Mouse (Mus musculus) T-cell, adult 2 months (primary cell): ENCODE measurements around the gene Sox6.

Experiments
- DNase-seq: peaks from one replicate; pipeline ENCODE4 v3.0.0; 2022; ENCODE audit warnings: low spot score

The Sox6 gene

DNA sequence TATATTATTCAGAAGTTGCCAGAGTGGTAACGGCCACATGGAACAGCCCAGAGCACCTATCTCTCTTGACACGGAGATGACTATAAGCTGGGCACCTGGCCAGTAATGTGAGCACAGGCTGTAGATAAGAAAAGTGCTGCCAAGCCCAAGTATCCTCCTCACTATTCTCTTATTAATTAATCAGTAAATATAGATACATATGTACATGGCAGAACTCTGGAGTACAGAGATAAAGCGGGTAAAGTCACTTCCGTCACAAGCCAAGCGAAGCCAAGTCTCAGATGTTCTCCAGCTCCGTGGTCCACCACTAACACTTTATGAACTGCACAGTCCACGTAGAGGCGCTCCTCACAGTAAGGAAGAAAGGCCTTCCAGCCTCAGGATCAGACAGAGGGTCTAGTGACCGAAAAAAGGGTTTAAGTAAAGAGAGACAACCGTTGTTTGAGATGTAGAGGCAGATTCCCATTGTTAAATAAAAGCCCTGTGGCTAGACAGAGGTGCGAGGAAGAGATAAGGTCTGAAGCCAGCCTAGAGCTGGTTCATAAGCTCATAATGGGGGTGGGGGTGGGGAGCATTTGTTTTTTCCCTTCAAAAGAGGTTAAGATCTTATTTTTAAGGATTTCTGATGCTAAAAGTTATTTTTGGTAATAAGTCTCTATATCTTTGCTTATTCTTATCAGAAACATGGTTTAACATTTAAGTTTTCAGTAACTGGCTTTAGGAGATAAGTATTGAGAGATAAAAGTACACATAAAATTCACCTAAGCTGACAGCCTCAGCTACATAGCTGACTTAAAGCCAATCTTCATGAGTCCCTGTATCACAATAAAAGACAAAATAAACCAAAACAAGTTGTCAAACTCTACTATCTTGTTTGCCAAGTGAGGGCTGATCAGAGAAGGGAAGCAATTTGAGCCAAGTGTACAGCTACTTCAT is 207.4 kb downstream of the Sox6 start:
- DNase-seq = no peak

DNA sequence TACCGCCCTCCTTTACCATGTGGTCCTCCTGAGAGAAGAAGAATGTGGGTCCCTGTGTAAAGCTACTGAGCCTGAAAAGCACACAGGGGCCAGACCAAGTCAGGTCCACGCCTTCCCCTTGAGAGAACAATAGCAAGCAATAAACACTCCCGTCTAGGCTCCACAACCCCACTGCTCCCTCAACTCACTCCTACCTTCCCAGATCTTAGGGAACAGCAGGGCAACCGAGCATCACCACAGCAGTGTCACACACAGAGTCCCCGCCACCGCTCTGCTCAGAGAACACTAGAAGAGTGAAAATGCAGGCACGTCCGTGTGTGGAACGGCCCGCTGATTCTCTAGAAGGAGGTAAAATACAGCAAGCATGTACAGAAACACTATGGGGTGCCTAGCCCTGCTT is 208.2 kb downstream of the Sox6 start:
- no peak for DNase-seq

DNA sequence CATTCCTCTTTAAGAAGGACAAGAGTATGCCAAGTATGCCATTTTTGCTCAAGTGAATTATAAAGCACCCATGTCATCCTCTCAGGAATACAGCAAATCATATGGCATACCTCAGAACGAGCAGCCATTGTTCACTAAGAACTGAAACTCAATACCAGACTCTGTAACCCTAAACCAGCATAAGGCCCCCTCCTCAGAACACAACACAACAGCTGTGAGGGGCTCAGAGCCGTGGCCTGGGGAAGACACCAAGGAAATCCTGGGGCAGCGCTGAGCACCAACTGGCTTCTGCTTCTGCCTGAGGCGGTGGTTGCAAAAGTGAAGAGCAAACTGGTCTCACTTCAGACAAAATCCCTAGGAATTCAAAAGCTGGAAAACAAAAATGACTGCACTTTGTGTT is 208.8 kb downstream of the Sox6 start:
- DNase-seq = no peak

DNA sequence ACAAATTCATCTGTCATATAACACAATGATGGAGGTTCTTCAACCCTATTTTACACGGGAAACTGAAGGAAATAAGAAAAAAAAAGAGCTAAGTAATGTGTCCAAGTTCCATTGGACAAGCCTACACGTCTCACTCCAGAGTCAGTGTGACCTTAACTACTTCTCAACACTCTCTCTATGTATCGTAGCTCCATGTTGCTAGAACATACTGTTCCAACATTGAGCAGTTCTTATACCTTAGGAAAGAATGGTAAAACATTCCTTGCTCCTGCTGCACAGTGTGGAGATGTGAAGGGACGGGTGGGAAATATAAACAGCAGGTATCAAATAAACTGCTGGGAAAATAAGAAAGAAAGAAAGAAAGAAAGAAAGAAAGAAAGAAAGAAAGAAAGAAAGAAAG is 209.3 kb downstream of the Sox6 start:
- no peak for DNase-seq

DNA sequence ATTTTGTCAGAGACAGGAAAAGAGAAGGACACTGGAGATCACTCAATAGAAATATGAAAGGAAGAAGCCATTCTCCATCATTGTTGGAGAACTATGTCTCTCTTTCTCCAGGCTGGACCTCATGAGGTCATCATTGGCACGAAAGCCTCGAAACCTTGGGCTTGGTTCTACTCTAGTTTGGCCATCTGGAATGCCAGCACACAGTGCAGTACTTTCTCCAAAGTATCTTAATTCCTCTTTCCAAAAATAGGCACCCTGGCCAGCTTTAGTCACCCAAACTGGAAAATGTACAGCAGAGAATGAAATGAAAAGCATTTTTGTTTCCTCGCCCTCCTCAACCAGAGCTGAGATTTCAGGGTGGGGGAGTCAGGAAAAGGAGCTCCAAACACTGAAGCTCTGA is 213.3 kb downstream of the Sox6 start:
- DNase-seq = no peak

DNA sequence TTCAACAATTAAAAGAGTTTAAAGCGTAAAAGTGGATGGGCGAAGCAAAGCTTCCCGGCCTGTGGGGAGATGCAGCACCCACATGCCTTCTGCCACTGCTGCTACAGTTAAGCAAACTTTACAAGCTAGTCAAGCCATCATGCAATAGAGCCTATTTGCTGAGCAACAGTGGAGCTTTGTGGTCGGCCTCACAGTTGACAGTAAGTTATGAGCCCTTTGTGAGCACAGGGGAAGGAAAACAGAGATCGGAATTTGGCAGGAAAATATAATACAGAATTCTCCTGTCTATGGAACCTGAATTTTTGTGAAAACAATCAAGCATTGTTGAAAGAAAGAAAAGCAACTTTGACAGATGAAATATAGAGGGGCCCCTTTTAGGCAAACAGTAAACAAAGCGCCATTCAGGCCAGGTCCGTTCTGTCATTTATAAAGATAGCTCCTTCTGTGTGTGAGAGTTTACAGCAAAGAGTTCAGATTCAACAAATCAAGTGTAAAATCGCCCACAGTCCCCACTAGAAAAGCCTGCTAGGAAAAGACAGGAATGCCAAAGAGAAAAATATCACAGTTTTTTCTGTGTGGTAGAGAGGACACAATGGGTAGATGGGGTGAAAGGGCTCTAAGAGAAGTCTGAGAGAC is 213.9 kb downstream of the Sox6 start:
- DNase-seq = no peak

DNA sequence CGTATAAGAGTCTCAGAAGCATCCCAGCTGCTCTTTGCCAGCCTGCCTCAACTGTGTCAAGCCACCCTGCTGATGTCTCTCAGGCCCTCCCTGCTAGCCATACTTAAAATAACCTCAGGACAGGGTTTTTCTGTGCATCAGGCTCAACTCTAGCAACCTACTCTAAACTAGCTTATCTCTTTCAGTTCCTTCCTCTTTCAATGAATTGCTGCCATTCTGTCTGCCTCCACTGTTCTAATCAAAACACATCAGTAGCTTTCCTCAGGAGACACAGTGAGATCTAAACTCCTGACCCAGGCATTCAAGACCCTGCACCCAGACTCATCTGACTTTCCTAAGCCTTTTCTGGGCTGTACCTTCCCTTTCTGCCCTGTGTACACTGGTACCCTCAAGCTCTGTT is 219.5 kb downstream of the Sox6 start:
- no peak for DNase-seq

DNA sequence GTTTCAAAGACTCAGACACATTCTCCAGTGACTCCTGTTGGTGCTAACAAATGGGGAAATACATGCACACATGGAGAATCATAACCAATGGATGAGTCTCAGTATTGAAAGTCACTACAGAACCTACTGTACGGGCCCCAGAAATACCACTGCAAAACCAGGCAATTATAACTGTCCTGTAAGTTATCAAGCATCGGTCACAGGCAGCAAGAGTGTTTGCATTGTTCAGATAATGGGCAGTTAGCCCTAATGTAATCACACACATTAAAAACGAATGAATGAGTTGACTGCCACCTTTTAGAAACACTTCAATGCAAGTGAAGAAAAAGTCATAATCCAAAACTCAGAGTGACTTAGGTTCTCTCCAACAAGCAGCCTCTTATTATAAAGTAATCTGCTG is 235.3 kb downstream of the Sox6 start:
- no peak for DNase-seq

DNA sequence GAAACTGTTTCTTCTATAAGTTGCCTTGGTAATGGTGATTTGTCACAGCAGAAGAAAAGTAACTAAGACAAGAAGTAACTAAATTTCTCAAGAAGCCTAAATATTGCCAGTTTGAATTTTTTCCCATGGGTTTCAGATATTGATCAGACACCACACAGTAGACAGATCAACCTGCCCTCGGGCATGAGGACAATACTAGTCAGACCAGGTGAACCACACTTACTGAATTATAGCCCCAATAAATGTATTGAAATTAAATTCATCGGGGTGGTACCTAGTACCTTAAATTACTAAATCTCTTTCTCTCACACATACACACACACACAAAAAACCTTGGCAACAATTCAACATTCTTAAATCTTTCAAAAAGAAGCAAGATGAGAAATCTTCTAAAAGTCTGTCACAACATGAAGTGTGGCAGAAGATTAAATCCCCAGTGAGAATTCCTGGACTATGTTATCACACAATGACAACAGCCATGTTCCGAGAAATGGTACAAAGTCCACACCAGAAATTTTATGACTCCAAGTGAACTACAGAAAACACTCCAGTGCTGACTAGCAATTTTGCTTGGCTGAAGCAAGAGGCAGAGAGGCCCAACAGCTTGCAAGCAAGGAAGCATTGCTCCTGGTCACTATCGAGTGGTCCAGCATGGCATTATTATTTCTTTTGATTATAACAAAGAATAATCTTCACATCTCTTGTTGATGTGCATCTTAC is 244.3 kb downstream of the Sox6 start:
- DNase-seq = no peak

DNA sequence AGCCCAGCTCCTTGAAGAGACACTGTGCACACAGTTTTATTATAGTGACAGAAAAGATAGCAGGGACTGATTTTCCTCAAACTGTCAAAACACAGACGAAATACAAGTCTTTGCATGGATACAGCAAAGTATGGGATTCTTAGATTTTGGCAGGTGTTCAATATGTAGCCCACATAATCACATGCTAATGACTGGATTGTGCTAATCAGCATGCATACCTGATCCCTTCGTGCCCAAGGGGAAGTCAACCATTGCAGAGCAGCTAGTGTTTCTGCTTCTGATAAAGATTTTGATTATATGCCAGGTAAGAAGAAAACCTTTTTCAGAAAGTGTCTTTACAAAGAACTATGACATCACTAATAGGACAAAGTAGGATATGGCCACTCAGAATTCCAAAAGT is 245.8 kb downstream of the Sox6 start:
- DNase-seq = no peak

DNA sequence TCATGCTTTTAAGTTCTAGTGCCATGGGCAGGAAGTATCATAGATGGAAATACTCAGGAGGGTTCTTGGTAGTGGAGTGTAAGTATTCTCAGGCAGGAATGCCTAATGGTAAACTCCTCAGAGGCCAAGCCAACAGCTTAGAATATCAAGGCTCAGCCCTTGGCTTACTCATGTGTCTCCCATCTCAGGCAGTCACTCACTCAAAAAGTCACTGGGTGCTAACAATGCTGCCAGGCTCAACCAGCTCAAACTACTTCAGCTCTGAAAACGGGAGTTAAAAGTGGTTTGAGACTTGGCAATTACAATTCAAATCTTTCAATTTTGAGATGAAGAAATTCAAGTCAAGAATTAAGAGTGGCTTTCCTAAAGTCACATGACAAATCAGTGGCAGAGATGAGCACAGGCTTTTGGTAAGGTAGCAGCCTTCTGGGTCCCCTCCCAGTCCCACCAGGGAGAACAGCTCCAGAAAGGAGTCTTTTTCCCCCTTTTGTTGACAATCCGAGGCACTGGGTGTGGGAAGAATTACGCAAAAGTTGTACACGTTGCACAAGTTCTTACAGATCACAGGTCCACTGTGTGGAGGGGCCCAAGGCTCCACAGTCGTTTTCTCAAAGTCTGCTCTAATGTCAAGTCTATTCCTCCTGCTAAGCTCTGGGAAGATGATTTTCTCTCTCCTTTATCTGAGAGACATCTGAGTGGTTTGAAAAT is 249.3 kb downstream of the Sox6 start:
- DNase-seq = no peak

DNA sequence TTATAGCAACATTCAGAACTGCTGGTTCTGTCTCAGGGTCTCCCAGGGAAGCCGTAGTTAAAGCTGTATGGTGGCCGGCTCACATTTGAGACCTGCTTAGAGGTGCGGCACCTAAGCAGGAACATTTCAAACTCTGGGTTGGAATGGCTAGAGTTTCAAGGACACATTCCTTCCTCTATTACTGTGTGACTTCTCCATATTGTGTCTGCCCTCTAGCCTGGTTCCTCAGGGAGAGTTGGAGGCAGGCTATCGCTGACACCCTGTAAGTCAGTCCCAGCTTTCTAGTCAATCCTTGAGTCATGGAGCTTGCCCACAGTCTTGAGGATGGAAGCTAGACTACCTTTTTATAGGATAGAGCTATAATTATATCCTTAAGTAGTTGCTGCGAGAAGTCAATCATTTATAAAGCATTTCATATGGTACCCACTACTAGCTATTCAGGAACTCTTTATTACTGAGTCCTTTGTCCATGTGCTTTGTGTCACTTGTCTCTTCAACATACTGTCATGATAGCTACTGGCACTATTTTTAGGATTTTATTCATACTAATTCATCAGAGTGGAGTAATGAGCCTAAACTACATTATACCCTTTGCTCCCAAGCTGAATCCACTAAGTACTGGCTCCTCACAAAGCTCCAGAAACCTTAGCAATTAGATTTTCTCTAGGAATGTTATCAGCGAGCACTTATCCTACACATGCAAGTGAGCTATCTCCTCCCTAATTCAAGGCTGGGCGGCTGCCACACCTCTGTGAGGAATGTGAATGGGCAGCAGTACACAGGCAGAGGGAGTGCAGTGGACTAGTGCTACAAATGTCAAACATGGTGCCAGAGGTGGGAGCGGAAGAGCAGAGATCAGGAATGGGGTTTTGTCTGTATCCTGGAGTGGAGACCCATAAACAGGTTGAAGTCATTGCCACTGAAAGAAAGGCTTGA is 254.3 kb downstream of the Sox6 start:
- DNase-seq = no peak

DNA sequence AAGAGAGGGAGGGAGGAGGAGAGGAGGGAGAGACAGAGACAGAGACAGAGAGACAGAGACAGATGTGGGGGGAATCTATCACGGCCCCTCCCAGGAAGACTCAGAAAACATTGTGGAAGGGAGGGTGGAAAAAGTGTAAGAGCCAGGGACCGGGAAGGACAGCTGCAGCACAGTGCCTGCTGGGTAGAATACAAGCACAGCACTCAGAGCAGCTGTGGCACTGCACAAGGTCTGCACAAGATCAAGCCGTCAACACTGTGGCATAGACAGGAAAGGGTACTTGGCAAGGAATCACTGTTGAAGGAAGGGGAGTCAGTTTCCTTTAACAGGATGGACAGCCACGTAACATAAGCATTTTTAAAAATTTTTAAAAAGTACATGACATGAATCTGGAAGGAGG is 258.4 kb downstream of the Sox6 start:
- no peak for DNase-seq

DNA sequence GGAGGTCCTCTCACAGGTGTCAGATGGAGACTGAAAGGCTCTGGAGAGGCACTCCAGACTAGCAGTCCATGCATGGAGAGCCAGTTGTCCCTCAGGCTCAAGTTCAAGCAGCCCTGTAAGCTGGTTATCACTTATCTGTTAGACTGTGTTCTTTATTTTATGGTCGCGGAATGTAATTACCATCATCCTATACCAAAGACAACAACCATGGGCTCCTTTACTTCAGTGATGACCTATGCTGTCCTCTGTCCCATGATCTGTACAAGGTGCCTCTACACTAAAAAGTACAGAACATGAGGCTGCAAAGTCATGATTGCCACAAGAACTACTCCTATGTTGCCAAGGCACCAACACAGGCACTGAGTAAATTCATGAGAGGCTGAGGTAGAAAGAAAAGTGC is 259.1 kb downstream of the Sox6 start:
- DNase-seq = no peak

DNA sequence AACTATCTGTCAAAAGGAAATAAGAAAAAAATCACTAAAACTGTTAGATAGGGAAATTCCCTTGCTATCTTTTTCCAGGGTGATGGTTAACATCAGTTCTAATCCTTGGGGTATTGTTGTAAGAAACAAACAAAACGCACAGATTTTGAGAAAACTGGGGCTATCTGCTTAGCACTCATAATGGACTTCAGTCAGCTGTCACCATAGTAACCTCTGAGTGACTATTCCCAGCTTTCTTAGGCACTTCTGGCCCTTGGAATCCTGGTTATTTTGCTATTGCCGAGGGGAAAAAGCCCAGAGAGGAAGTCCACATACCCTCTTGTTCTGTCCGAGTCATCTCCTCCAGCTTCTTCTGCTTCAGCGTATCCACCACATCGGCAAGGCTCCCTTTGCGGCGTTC is 261.9 kb downstream of the Sox6 start:
- DNase-seq = no peak

DNA sequence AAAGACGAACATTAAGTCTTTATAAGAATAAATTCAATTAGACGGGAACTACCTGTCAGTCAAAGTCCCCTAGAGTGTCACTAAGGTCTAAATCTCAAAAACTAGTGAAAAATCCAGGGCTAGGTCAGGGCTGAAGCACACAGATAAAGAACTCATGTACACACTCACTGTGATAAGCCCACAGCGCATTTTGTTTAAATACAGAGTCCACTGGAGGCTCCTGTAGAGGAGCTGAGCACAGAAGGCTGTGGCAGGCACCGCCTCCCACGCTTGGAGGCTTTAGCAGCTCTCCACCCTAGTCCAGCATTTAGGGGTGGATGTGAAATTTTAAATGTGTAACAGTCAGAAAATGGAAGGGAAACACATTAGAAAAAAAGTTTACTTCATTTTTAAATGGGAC is 262.3 kb downstream of the Sox6 start:
- DNase-seq = no peak

DNA sequence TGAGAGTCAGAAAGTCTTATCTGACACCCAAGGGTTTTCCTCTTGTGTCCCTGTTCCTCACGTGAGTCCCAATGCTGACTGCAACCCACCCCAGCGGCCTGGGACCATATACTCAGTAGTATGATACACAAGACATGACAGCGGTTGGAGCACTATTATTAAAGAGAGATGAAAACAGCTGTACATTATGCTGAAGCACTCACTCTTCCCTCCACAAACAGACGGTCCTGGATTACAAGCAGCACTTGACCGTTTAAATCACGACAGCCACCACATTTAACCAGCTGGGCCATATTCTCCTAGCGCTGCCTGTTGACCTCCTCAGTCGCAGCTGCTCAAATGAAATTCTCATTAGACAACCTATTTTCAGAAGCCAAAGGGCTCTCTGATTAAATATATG is 272.3 kb downstream of the Sox6 start:
- DNase-seq = no peak

DNA sequence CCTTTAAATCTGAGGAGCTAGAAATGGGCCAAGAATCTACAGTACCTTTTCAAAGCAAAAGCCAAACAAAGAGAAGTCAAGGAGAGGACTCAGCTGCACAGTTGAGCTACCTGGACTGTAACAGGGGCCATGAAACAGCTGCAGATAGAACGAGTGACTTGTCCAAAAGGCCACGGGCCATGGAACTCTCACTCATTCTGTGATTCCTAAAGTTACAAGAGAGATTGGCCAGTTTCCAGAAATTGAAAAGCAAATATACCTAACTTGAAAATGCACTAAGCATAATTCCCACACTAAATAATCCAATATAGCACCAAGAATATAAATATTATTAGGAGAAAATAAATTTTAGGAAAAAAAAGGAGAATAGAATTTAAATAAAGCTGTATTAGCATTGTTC is 274.7 kb downstream of the Sox6 start:
- no peak for DNase-seq

DNA sequence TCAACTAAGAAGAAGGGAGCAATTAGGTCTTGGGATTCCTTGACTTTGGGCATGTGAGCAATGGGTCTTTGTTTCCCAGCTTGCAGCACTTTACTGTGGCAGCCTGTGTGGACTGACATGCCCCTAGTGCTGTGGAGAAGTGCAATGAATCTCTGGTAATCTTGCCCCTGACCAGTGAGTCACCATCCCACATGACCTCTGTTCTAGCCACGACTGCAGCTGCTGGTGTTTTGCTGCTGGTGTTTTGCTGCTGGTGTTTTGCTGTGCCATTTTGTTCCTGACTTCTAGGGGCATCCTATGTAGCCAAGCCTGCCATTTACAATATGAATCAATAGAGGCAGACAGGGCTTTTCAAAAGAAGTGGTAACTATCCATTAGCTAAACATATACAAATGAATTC is 280.4 kb downstream of the Sox6 start:
- no peak for DNase-seq

DNA sequence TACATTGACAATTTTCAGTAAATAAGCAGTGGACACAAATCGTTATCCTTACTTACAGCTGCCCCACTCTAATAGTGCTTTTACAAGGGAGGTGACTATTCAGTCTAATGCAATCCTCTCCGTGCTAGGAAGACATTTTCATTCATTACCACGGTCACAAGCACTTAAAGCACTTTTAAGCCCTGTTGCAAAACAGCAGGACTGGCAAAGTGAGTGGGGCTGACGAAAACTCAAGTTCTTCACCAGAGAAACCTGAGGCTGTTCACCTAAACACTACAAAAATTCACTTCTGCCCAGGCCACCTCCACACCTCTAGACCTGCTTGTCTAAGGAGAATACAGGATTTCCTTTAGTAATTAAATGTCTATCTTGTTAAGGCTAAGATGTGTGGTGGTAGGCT is 283.3 kb downstream of the Sox6 start:
- DNase-seq = no peak

DNA sequence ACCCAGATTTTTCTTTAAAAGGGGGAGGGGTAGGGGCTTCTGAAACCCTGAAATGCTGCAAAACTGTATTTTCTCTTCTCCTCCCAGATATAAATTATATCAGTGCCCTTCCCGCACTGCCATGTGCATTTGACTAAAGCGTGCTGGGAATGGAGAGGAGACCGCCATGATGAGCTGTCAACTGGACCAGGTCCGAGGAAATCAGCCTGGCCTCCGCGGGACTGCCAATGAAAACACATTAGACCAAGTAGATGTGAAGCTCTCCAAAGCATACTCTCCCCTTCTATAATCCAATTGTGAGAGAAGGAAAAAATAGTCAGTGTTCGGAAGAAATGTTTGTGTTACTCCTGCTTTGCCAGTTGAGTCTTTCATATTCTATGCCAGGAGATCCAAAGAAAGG is 284.4 kb downstream of the Sox6 start:
- no peak for DNase-seq
